Mouse (Mus musculus) gastrocnemius, postnatal 36 days (tissue): ENCODE results near the gene Prdm8. TPM values are rescaled to one million over a fixed set of nuclear protein-coding genes. Genes with fewer than 3 reads are reported as not detected.

Source experiments
- total RNA-seq, 2 experiments: library from RNA; stranded (reverse); gene quantifications; 2 replicates each; pipeline ENCODE4 v1.2.3; 2021

Gene Prdm8
- total RNA-seq, 2 experiments from 2014 or later: 0.72 to 0.92 TPM

Other genes starting within 250 kb of the Prdm8 start
- 10 to 100 TPM; 10.1 to 10.2 TPM for gene Antxr2, start 136.2 kb upstream of the Prdm8 start, total RNA-seq
- under 1 TPM; 0.46 to 0.52 TPM for gene Fgf5, start 87.0 kb downstream of the Prdm8 start, total RNA-seq
- gene Cfap299, start 162.1 kb downstream of the Prdm8 start, total RNA-seq: not detected